Mouse (Mus musculus) spleen, adult 2 months (tissue): ENCODE results near the gene Reps2.

ENCODE experiments used
- CTCF ChIP-seq: fragments of 200-500 bp; IDR thresholded peaks from 2 replicates; pipeline ENCODE4 v1.5.1; 2011; ENCODE audit warnings: mild to moderate bottlenecking, inconsistent platforms; ENCODE audit not compliant: insufficient read depth, insufficient read length, insufficient replicate concordance; ENCODE audit errors: extremely low read depth
- POLR2A ChIP-seq: fragments of 200-500 bp; IDR thresholded peaks from 2 replicates; pipeline ENCODE4 v1.6.1; 2011; ENCODE audit warnings: low read depth, low read length, inconsistent platforms

GRCm38 (mm10) chrX:162527240-162527639 lies 116.2 kb downstream of the Reps2 start:
- no peak; the same call in 1 of the 2 replicates for TF ChIP-seq CTCF
- TF ChIP-seq POLR2A: no peak
